Mouse (Mus musculus) left cerebral cortex, adult 2 months (tissue): Measurements from ENCODE around the gene Pdik1l. TPM values are rescaled to one million over a fixed set of nuclear protein-coding genes. Genes with fewer than 3 reads are reported as not detected.

ENCODE experiments used
- DNase-seq, 2 experiments: peaks; one replicate each; pipeline ENCODE4 v3.0.0; 2021 to 2022; ENCODE audit warnings: low spot score in 2 of 2, mixed read lengths in 1 of 2; ENCODE audit errors: extremely low spot score in 1 of 2
- H3K27ac ChIP-seq: fragments of 200-600 bp; 2 replicates; pipeline ENCODE4 v1.8.1; 2022
- H3K4me3 ChIP-seq: fragments of 200-600 bp; 2 replicates; pipeline ENCODE4 v1.8.1; 2022
- CTCF ChIP-seq: fragments of 200-600 bp; IDR thresholded peaks from 2 replicates; pipeline ENCODE4 v1.8.1; 2022; ENCODE audit warnings: antibody characterized with exemption, mild to moderate bottlenecking, moderate library complexity
- intact Hi-C: fragments of 180-260 bp; cut with DNase I; formaldehyde crosslinking; loops from one replicate; pipeline ENCODE4 v1.15.1; 2025
- long read RNA-seq, 2 experiments: library from polyadenylated mRNA; stranded (forward); transcript quantifications; one replicate each; pipeline ENCODE4 v2.0.0; 2021; ENCODE audit warnings: borderline mapping rate in 2 of 2
- total RNA-seq, 2 experiments: library from RNA; stranded (reverse); gene quantifications; 2 replicates each; pipeline ENCODE4 v1.2.3; 2021

Pdik1l gene
- 10 to 100 TPM; 17.5 to 20.4 TPM for total RNA-seq
- long read RNA-seq, experiment 1, full-length matches to known transcripts: 14 of 14 reads
- long read RNA-seq, experiment 1, partial matches to known transcripts: 0 of 14 reads
- long read RNA-seq, experiment 1, other reads (novel, unspliced or antisense): 0 of 14 reads
- long read RNA-seq, experiment 2, full-length matches to known transcripts: 14 of 17 reads
- long read RNA-seq, experiment 2, partial matches to known transcripts: 1 of 17 reads
- long read RNA-seq, experiment 2, other reads (novel, unspliced or antisense): 2 of 17 reads

DNA sequence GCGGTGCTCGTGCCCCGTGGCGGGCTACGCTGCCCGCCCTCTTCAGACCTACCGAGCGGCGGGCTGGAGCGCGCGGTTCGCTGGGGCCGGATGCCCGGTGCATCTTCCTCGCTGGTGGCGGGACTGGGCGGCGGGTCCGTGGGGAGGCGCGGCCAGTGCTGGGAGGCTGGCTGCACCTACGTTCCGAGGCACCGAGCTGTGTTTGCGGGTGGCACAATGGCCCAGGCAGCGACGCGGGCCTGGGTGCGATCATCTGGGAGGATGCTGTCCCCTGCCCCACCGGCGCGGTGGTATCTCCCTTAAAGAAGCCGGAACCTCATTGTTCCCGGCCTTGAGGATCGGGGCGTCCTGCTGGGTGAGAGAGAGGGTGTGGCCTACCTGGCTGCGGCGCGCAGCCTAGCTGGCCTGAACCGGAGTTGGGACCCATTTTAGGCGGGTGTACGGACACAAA lies at the start of gene Pdik1l:
Gene Pdik1l, minus strand, starts transcription at position 321 of the 451 bp plus-strand sequence.
- Histone ChIP-seq H3K27ac (peak within 1 kb of the TSS; percentile 96), H3K4me3 (peak within 1 kb of the TSS; percentile 86)
- TF ChIP-seq CTCF: no peak; the same call in 1 of the 2 replicates
- intact Hi-C loops: loop anchor here (2.0 to 5.0 kb wide), 4 partner anchors 43 to 185 kb away; partner anchors contain the start of genes Cep85 and Zfp593
- peak; percentile 69 to 70 for DNase-seq

DNA sequence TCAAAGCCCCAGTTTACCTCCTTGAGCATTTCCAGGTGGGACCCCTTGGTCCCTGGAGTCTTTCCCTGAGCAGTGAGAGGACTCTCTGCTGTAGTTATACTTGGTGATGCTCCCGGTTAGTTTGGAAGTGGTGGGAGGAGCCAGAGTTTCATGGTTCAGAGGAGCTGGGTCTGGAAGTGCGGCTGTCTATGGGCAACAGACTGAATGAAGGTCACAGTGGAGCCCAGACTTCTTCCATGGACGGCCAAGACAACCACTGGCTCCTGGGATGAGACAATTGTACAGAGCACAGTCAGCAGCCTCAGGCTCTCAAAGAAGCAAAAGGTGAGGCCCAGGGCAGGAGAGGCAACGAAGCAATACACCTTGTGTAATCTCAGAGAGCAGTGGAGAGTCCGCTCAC lies 42.6 kb upstream of the Pdik1l start:
- no peak for DNase-seq
- TF ChIP-seq CTCF: no peak
- Histone ChIP-seq H3K4me3 (no peak overlapping the region), H3K27ac (no peak overlapping the region)
- intact Hi-C loops: no loop called here

DNA sequence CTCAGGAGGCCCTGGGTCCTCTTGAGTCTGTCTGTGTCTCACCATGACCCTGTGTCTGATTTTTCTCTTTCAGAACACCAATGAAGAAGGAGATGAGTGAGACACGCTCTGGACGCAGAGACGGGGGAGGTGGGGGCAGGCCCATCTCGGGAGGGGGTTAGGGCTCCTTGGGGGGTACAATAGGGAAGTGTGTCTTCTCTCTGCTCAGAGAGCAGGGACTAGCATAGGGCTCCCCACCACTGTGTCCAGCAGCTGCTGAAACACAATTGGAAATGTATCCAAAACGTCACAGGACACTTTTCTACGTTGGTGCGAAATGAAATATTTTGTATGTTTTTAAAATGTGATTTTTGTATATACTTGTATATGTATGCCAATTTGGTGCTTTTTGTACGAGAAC lies 41.1 kb upstream of the Pdik1l start:
- Histone ChIP-seq H3K27ac (no peak overlapping the region), H3K4me3 (no peak overlapping the region)
- DNase-seq: no peak
- TF ChIP-seq CTCF: no peak
- intact Hi-C loops: no loop called here

- Histone ChIP-seq H3K27ac (no peak overlapping the region), H3K4me3 (no peak overlapping the region)
- intact Hi-C loops: no loop called here
- TF ChIP-seq CTCF: no peak
- no peak for DNase-seq
These were observed 40.5 kb upstream of the Pdik1l start for GRCm38 (mm10) chr4:134328151-134328550.

GRCm38 (mm10) chr4:134326859-134327530 lies 39.3 kb upstream of the Pdik1l start:
- no peak overlapping the region for H3K4me3 ChIP-seq
- no peak for TF ChIP-seq CTCF
- no peak for DNase-seq
- no peak overlapping the region for H3K27ac ChIP-seq
- intact Hi-C loops: no loop called here

DNA sequence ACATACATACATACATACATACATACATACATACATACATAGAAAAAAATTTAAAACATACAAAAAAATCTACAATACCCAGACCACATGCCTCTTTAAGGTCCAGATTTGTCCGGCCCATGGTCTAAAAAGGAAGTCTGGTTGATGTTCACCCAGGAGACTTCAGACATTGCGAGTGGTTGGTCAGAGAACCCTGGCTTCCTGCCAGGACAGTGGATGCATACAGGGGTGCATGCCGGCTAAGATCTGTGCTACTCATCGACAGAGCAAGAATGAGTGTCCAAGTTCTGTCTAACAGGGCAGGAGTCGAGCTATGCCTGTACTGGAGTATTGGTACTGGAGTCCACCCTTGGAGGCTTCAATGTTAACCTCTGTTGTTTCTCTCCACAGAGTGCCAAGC lies 37.0 kb upstream of the Pdik1l start:
- no peak overlapping the region for H3K27ac ChIP-seq
- no peak overlapping the region for H3K4me3 ChIP-seq
- TF ChIP-seq CTCF: no peak
- intact Hi-C loops: no loop called here
- no peak for DNase-seq

GRCm38 (mm10) chr4:134321524-134321923 lies 33.8 kb upstream of the Pdik1l start:
- TF ChIP-seq CTCF: no peak; the same call in 1 of the 2 replicates
- H3K4me3 ChIP-seq: no peak overlapping the region
- no peak for DNase-seq
- no peak overlapping the region for H3K27ac ChIP-seq
- intact Hi-C loops: no loop called here

DNA sequence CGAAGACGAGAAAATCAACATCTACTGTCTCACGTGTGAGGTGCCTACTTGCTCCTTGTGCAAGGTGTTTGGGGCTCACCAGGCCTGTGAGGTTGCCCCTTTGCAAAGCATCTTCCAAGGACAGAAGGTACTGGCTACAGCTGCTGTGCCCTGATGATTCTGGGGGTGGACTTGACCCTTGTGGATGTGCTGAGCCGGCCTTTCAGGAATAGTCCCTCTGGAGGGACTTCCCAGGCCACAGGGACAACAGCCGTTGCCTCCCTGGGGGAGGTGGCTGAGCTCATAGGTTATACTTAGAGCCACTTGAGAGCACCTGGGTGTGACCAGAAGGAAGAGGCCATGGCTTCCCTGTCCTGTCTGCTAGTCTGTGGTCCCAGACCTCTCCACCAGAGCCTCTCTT lies 32.0 kb upstream of the Pdik1l start:
- no peak overlapping the region for H3K27ac ChIP-seq
- H3K4me3 ChIP-seq: no peak overlapping the region
- intact Hi-C loops: no loop called here
- no peak for DNase-seq
- no peak for TF ChIP-seq CTCF

GRCm38 (mm10) chr4:134319074-134319473 lies 31.4 kb upstream of the Pdik1l start:
- no peak for TF ChIP-seq CTCF
- Histone ChIP-seq H3K4me3 (no peak overlapping the region), H3K27ac (no peak overlapping the region)
- intact Hi-C loops: no loop called here
- no peak for DNase-seq

GRCm38 (mm10) chr4:134316390-134316789 lies 28.7 kb upstream of the Pdik1l start:
- intact Hi-C loops: no loop called here
- TF ChIP-seq CTCF: no peak

DNA sequence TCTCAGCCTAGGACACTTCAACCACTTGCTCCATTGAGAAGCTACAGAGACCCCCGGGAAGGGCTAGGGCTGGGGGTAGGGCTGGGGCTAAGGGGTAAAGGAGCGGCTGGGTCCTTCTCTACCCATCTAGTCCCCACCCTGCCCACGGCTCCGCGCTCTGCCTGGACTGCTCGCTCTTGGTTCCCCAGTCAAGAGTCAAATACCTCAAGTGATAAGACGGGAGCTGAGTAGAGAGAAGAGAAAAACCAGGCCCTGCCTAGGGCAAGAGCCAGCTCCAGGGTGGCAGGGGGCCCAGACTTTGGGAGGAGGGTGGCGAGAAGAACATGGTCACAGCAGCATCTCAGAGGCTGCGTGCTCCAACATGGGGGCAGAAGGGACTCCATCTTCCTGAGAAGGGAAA lies 27.8 kb upstream of the Pdik1l start:
- intact Hi-C loops: no loop called here
- H3K27ac ChIP-seq: no peak overlapping the region
- TF ChIP-seq CTCF: no peak
- no peak overlapping the region for H3K4me3 ChIP-seq
- no peak for DNase-seq

More at GRCm38 (mm10) chr4:134316390-134316789, 28.7 kb upstream of the Pdik1l start:
- DNase-seq: no peak
- H3K4me3 ChIP-seq: no peak overlapping the region
- no peak overlapping the region for H3K27ac ChIP-seq

- intact Hi-C loops: no loop called here
- DNase-seq: no peak
- TF ChIP-seq CTCF: no peak
- Histone ChIP-seq H3K4me3 (no peak within 1 kb of the TSS), H3K27ac (no peak within 1 kb of the TSS)
These were observed 27.2 kb upstream of the Pdik1l start, which contains the start of gene Trim63 for GRCm38 (mm10) chr4:134314876-134315275. Gene Trim63 (plus strand): TSS chr4:134315120.
